Comparison of ENCODE assay signal across 15 mouse cellular contexts in the genomic region with DNA sequence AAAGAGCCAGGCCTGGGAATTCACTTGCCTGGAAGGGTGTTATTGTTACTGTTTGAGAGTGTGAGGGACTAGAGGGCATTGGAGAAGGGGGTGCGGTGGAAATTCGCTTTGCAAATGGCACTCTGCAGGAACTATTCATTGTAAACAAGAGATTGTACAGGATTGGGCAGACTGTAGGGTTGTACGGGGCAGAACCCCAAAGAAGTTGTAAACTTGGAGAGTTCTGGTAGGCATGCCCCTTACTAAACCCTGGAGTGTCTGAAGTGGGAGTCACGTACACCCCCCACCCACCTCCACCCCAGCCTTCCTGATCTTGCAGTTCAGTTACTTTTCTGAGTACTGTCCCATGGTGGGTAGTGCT.
A peak's percentile ranks its signal among the peaks of the same experiment; 100 is the strongest.
DNase-seq lines count a peak whose midpoint lies in the region; ATAC-seq and TF ChIP-seq lines count a peak whose summit lies in the region.
"Had no signal": no experiment of that assay in that cellular context is flagged by ENCODE, and none has a peak within 500 bp of the region (broad histone marks: within the 10 kb centered on the region; RNA-seq: fewer than 3 reads in every experiment).

No protein-coding gene starts in this region.

- H3K9me3 ChIP-seq in kidney, embryonic 16.5 days (ENCODE audit: low read length): no peaks in the 10 kb centered on the region
- H3K9me3 ChIP-seq in forebrain, embryonic 12.5 days: no peaks in the 10 kb centered on the region
- H3K9me3 ChIP-seq in hindbrain, embryonic 16.5 days (ENCODE audit: control insufficient read depth, low read length): no peaks in the 10 kb centered on the region
- H3K9me3 ChIP-seq in midbrain, embryonic 16.5 days (replicated peaks; ENCODE audit: control insufficient read depth, low read length, poor library complexity, severe bottlenecking): no peaks in the 10 kb centered on the region
- H3K9me3 ChIP-seq: liver, embryonic 12.5 days; lung, embryonic 15.5 days had no signal

- no peaks in the 10 kb centered on the region for H3K36me3 ChIP-seq in kidney, embryonic 16.5 days (ENCODE audit: insufficient read depth, low read length)
- no peaks in the 10 kb centered on the region for H3K36me3 ChIP-seq in forebrain, embryonic 12.5 days (replicated peaks)
- no peaks in the 10 kb centered on the region for H3K36me3 ChIP-seq in hindbrain, embryonic 16.5 days (ENCODE audit: control insufficient read depth, insufficient read depth, low read length)
- no peaks in the 10 kb centered on the region for H3K36me3 ChIP-seq in midbrain, embryonic 16.5 days (ENCODE audit: control insufficient read depth, insufficient read depth, low read length)
- H3K36me3 ChIP-seq: liver, embryonic 12.5 days; lung, embryonic 15.5 days had no signal

- 51% methylated on average over 4 of the region's 4 CpGs for WGBS in kidney, embryonic 16.5 days
- WGBS in forebrain, embryonic 12.5 days: 40% methylated on average over 4 of the region's 4 CpGs
- WGBS in hindbrain, embryonic 16.5 days: 33% methylated on average over 4 of the region's 4 CpGs
- 22% methylated on average over 4 of the region's 4 CpGs for WGBS in midbrain, embryonic 16.5 days

- no peak overlapping the region for H3K27ac ChIP-seq in kidney, embryonic 16.5 days (ENCODE audit: low read length)
- 0 out of 2 replicates have a peak overlapping the region, but pooled peaks have one; percentile 47 for H3K27ac ChIP-seq in forebrain, embryonic 12.5 days
- H3K27ac ChIP-seq in hindbrain, embryonic 16.5 days (ENCODE audit: low read depth, low read length): no peak overlapping the region
- no peak overlapping the region for H3K27ac ChIP-seq in midbrain, embryonic 16.5 days (ENCODE audit: low read length)
- no peak overlapping the region for H3K27ac ChIP-seq in gastrocnemius, adult 2 months
- H3K27ac ChIP-seq: liver, embryonic 12.5 days; lung, embryonic 15.5 days had no signal

- no peak for DNase-seq in kidney, postnatal 25 days
- no peak for DNase-seq in gastrocnemius, adult 2 months
- no peak for DNase-seq in adrenal gland, postnatal 25 days
- DNase-seq: adrenal gland, adult 8-10 months; cerebellum, adult 8-10 months; embryo, embryonic 11 days; heart, adult 11 months; kidney, adult 8-10 months had no signal

- no peak overlapping the region for H3K4me2 ChIP-seq in kidney, embryonic 16.5 days (replicated peaks; ENCODE audit: low read depth, low read length)
- no peak overlapping the region for H3K4me2 ChIP-seq in forebrain, embryonic 12.5 days
- no peak overlapping the region for H3K4me2 ChIP-seq in hindbrain, embryonic 16.5 days (ENCODE audit: low read length)
- no peak overlapping the region for H3K4me2 ChIP-seq in midbrain, embryonic 16.5 days (ENCODE audit: low read length)
- H3K4me2 ChIP-seq: liver, embryonic 12.5 days; lung, embryonic 15.5 days had no signal

- no peak overlapping the region for H3K9ac ChIP-seq in kidney, embryonic 16.5 days (replicated peaks; ENCODE audit: low read length)
- no peak overlapping the region for H3K9ac ChIP-seq in forebrain, embryonic 12.5 days
- no peak overlapping the region for H3K9ac ChIP-seq in hindbrain, embryonic 16.5 days (ENCODE audit: low read depth, low read length)
- no peak overlapping the region for H3K9ac ChIP-seq in midbrain, embryonic 16.5 days (ENCODE audit: low read depth, low read length)
- H3K9ac ChIP-seq: liver, embryonic 12.5 days; lung, embryonic 15.5 days had no signal

- intact Hi-C loops in gastrocnemius, adult 2 months (cut with DNase I): no loop called here

- no peaks in the 10 kb centered on the region for H3K27me3 ChIP-seq in kidney, embryonic 16.5 days (ENCODE audit: insufficient read depth, low read length)
- no peaks in the 10 kb centered on the region for H3K27me3 ChIP-seq in forebrain, embryonic 12.5 days
- H3K27me3 ChIP-seq in hindbrain, embryonic 16.5 days (replicated peaks; ENCODE audit: control insufficient read depth, insufficient read depth, low read length): no peaks in the 10 kb centered on the region
- H3K27me3 ChIP-seq in midbrain, embryonic 16.5 days (ENCODE audit: control insufficient read depth, insufficient read depth, low read depth, low read length): no peaks in the 10 kb centered on the region
- H3K27me3 ChIP-seq: lung, embryonic 15.5 days had no signal

- ATAC-seq in kidney, embryonic 16.5 days (ENCODE audit: low FRiP score, low TSS enrichment): peak; percentile 27; the same call in 1 of the 2 replicates
- ATAC-seq in forebrain, embryonic 12.5 days (ENCODE audit: low FRiP score): no peak; the same call in 1 of the 2 replicates
- 0 out of 2 replicates have a peak, but pooled peaks have one; percentile 6 for ATAC-seq in hindbrain, embryonic 16.5 days
- ATAC-seq in midbrain, embryonic 16.5 days: 0 out of 2 replicates have a peak, but pooled peaks have one; percentile 32
- ATAC-seq: liver, embryonic 12.5 days had no signal

- TF ChIP-seq CTCF in gastrocnemius, adult 2 months (IDR thresholded peaks at IDR 0.05): no peak

- no peak overlapping the region for H3K4me3 ChIP-seq in kidney, embryonic 16.5 days (ENCODE audit: low read length)
- no peak overlapping the region for H3K4me3 ChIP-seq in forebrain, embryonic 12.5 days (replicated peaks)
- H3K4me3 ChIP-seq in hindbrain, embryonic 16.5 days (ENCODE audit: low read length): no peak overlapping the region
- no peak overlapping the region for H3K4me3 ChIP-seq in midbrain, embryonic 16.5 days (ENCODE audit: low read depth, low read length)
- no peak overlapping the region for H3K4me3 ChIP-seq in gastrocnemius, adult 2 months
- H3K4me3 ChIP-seq: erythroblast, embryonic 14.5 days; liver, embryonic 12.5 days; lung, embryonic 15.5 days had no signal

- H3K4me1 ChIP-seq in kidney, embryonic 16.5 days (ENCODE audit: insufficient read depth, low read length): no peaks in the 10 kb centered on the region
- H3K4me1 ChIP-seq in forebrain, embryonic 12.5 days: peaks cover 13% of the 10 kb centered on the region
- H3K4me1 ChIP-seq in hindbrain, embryonic 16.5 days (ENCODE audit: control insufficient read depth, insufficient read depth, low read depth, low read length): no peaks in the 10 kb centered on the region
- no peaks in the 10 kb centered on the region for H3K4me1 ChIP-seq in midbrain, embryonic 16.5 days (ENCODE audit: control insufficient read depth, insufficient read depth, low read length)
- H3K4me1 ChIP-seq: liver, embryonic 12.5 days; lung, embryonic 15.5 days had no signal
